Mouse (Mus musculus) frontal cortex, postnatal 36 days (tissue): ENCODE measurements around the gene Sh2d6.
"Not testable (repeated sequence)": the region's sequence is repeated elsewhere in the genome, so short reads cannot be mapped to it uniquely, and the experiment has no call there.

Experiments
- DNase-seq, 2 experiments: peaks; one replicate each; pipeline ENCODE4 v3.0.0; 2022; ENCODE audit warnings: low spot score in 2 of 2

Gene Sh2d6

GRCm38 (mm10) chr6:72535165-72535564 is 13.7 kb upstream of the Sh2d6 start:
- peak; percentile 70 to 83 for DNase-seq

GRCm38 (mm10) chr6:72534035-72534809 is 12.7 kb upstream of the Sh2d6 start:
- DNase-seq = peak; percentile 55 to 68

- not testable (repeated sequence) for DNase-seq
Measured at GRCm38 (mm10) chr6:72533555-72533954, 12.0 kb upstream of the Sh2d6 start.

- DNase-seq = no peak
Measured at GRCm38 (mm10) chr6:72532580-72532979, 11.1 kb upstream of the Sh2d6 start.

- DNase-seq = no peak
Measured at GRCm38 (mm10) chr6:72528410-72529151, 7.1 kb upstream of the Sh2d6 start.

- no peak for DNase-seq
Measured at GRCm38 (mm10) chr6:72527070-72527469, 5.6 kb upstream of the Sh2d6 start.

GRCm38 (mm10) chr6:72524160-72524559 is 2.7 kb upstream of the Sh2d6 start:
- DNase-seq = no peak

GRCm38 (mm10) chr6:72523222-72523621 is 1.7 kb upstream of the Sh2d6 start:
- DNase-seq = no peak

- DNase-seq = no peak
Measured at GRCm38 (mm10) chr6:72522288-72522687, 781 bp upstream of the Sh2d6 start.

- DNase-seq = no peak
Measured at GRCm38 (mm10) chr6:72520904-72521303, 603 bp downstream of the Sh2d6 start.

GRCm38 (mm10) chr6:72519892-72520663 is 1.4 kb downstream of the Sh2d6 start:
- DNase-seq = peak; percentile 33 to 55

- no peak for DNase-seq
Measured at GRCm38 (mm10) chr6:72519303-72519702, 2.2 kb downstream of the Sh2d6 start.

- no peak for DNase-seq
Measured at GRCm38 (mm10) chr6:72518842-72519241, 2.7 kb downstream of the Sh2d6 start.

GRCm38 (mm10) chr6:72515644-72516043 is 5.9 kb downstream of the Sh2d6 start:
- no peak for DNase-seq

- DNase-seq = no peak
Measured at GRCm38 (mm10) chr6:72513071-72513440, 8.5 kb downstream of the Sh2d6 start.

GRCm38 (mm10) chr6:72512386-72513070 is 9.0 kb downstream of the Sh2d6 start:
- peak; percentile 90 to 95 for DNase-seq

- DNase-seq = peak; percentile 22 to 30
Measured at GRCm38 (mm10) chr6:72510686-72511421, 10.7 kb downstream of the Sh2d6 start.

- no peak for DNase-seq
Measured at GRCm38 (mm10) chr6:72509872-72510435, 11.6 kb downstream of the Sh2d6 start.

- DNase-seq = no peak
Measured at GRCm38 (mm10) chr6:72508596-72508995, 12.9 kb downstream of the Sh2d6 start.

GRCm38 (mm10) chr6:72506104-72506503 is 15.4 kb downstream of the Sh2d6 start:
- DNase-seq = no peak

- DNase-seq = no peak
Measured at GRCm38 (mm10) chr6:72503939-72504338, 17.6 kb downstream of the Sh2d6 start.
